In genomic region chr6:37329901-37330864, GRCm38 (mm10) we compare ENCODE assay signal across 10 mouse cellular contexts. TPM values are rescaled to one million over a fixed set of nuclear protein-coding genes. Genes with fewer than 3 reads are reported as not detected.
DNase-seq lines count a peak whose midpoint lies in the region; ATAC-seq and TF ChIP-seq lines count a peak whose summit lies in the region.
"Had no signal": no experiment of that assay in that cellular context is flagged by ENCODE, and none has a peak within 500 bp of the region (broad histone marks: within the 10 kb centered on the region; RNA-seq: fewer than 3 reads in every experiment).

No protein-coding gene starts in this region.

- no peaks in the 10 kb centered on the region for H3K4me1 ChIP-seq in lung, embryonic 14.5 days (ENCODE audit: insufficient read depth)
- H3K4me1 ChIP-seq in forebrain, embryonic 14.5 days (ENCODE audit: control insufficient read depth, insufficient read depth, low read length), result peaks cover 29% of the 10 kb centered on the region
- H3K4me1 ChIP-seq in hindbrain, embryonic 13.5 days (replicated peaks), result peaks cover 46% of the 10 kb centered on the region
- H3K4me1 ChIP-seq in neural tube, embryonic 15.5 days, result peaks cover 47% of the 10 kb centered on the region
- H3K4me1 ChIP-seq in kidney, embryonic 16.5 days (ENCODE audit: insufficient read depth, low read length), result peaks cover 30% of the 10 kb centered on the region

- H3K36me3 ChIP-seq in lung, embryonic 14.5 days (ENCODE audit: insufficient read depth), result peaks cover 55% of the 10 kb centered on the region
- H3K36me3 ChIP-seq in forebrain, embryonic 14.5 days (ENCODE audit: control insufficient read depth, insufficient read depth, low read length), result no peaks in the 10 kb centered on the region
- peaks cover 5% of the 10 kb centered on the region; the same call in 1 of the 2 replicates for H3K36me3 ChIP-seq in hindbrain, embryonic 13.5 days
- no peaks in the 10 kb centered on the region for H3K36me3 ChIP-seq in neural tube, embryonic 15.5 days
- peaks cover 49% of the 10 kb centered on the region for H3K36me3 ChIP-seq in kidney, embryonic 16.5 days (ENCODE audit: insufficient read depth, low read length)

- peak; percentile 77 for DNase-seq in lung, embryonic 14.5 days
- no peak for DNase-seq in lung, postnatal 36 days
- DNase-seq in forebrain, embryonic 14.5 days (ENCODE audit: low spot score), result peak; percentile 81
- DNase-seq in yolk sac, embryonic 10.5 days (ENCODE audit: low spot score), result no peak
- DNase-seq in frontal cortex, postnatal 10 days (ENCODE audit: low spot score in 2 of 2), result no peak
- DNase-seq: layer of hippocampus, postnatal 36 days had no signal

- no peak overlapping the region for H3K4me3 ChIP-seq in lung, embryonic 14.5 days (ENCODE audit: low read depth, low read length)
- H3K4me3 ChIP-seq in forebrain, embryonic 14.5 days (ENCODE audit: low read depth, low read length), result no peak overlapping the region
- no peak overlapping the region for H3K4me3 ChIP-seq in hindbrain, embryonic 13.5 days
- no peak overlapping the region for H3K4me3 ChIP-seq in neural tube, embryonic 15.5 days (replicated peaks)
- H3K4me3 ChIP-seq in kidney, embryonic 16.5 days (ENCODE audit: low read length), result no peak overlapping the region
- H3K4me3 ChIP-seq: embryonic facial prominence, embryonic 15.5 days had no signal

- H3K4me2 ChIP-seq in lung, embryonic 14.5 days, result no peak overlapping the region
- H3K4me2 ChIP-seq in forebrain, embryonic 14.5 days (ENCODE audit: low read length), result no peak overlapping the region
- H3K4me2 ChIP-seq in hindbrain, embryonic 13.5 days, result no peak overlapping the region
- no peak overlapping the region for H3K4me2 ChIP-seq in neural tube, embryonic 15.5 days
- H3K4me2 ChIP-seq in kidney, embryonic 16.5 days (replicated peaks; ENCODE audit: low read depth, low read length), result no peak overlapping the region
- H3K4me2 ChIP-seq: embryonic facial prominence, embryonic 15.5 days had no signal

- no peaks in the 10 kb centered on the region for H3K9me3 ChIP-seq in lung, embryonic 14.5 days (ENCODE audit: low read depth, low read length)
- H3K9me3 ChIP-seq in forebrain, embryonic 14.5 days (replicated peaks; ENCODE audit: control insufficient read depth, low read length), result no peaks in the 10 kb centered on the region
- H3K9me3 ChIP-seq in hindbrain, embryonic 13.5 days, result no peaks in the 10 kb centered on the region
- no peaks in the 10 kb centered on the region for H3K9me3 ChIP-seq in neural tube, embryonic 15.5 days (replicated peaks)
- no peaks in the 10 kb centered on the region for H3K9me3 ChIP-seq in kidney, embryonic 16.5 days (ENCODE audit: low read length)
- H3K9me3 ChIP-seq: embryonic facial prominence, embryonic 15.5 days had no signal

- 50% methylated on average over 5 of the region's 5 CpGs for WGBS in lung, embryonic 14.5 days
- 17% methylated on average over 5 of the region's 5 CpGs for WGBS in forebrain, embryonic 14.5 days
- 32% methylated on average over 5 of the region's 5 CpGs for WGBS in hindbrain, embryonic 13.5 days
- 33% methylated on average over 5 of the region's 5 CpGs for WGBS in neural tube, embryonic 15.5 days
- 51% methylated on average over 5 of the region's 5 CpGs for WGBS in kidney, embryonic 16.5 days

- peak; percentile 60; the same call in 1 of the 2 replicates for ATAC-seq in lung, embryonic 14.5 days (ENCODE audit: insufficient read depth)
- peak; percentile 84 for ATAC-seq in forebrain, embryonic 14.5 days
- ATAC-seq in hindbrain, embryonic 13.5 days (ENCODE audit: low FRiP score), result peak; percentile 79
- ATAC-seq in neural tube, embryonic 15.5 days (ENCODE audit: low FRiP score), result peak; percentile 78
- ATAC-seq in kidney, embryonic 16.5 days (ENCODE audit: low FRiP score, low TSS enrichment), result no peak

- H3K27ac ChIP-seq in lung, embryonic 14.5 days (ENCODE audit: low read depth), result peak overlapping the region; percentile 61
- H3K27ac ChIP-seq in forebrain, embryonic 14.5 days (ENCODE audit: low read depth, low read length), result peak overlapping the region; percentile 3; the same call in 1 of the 2 replicates
- H3K27ac ChIP-seq in hindbrain, embryonic 13.5 days, result peak overlapping the region; percentile 69
- peak overlapping the region; percentile 74 for H3K27ac ChIP-seq in neural tube, embryonic 15.5 days (replicated peaks)
- no peak overlapping the region for H3K27ac ChIP-seq in kidney, embryonic 16.5 days (ENCODE audit: low read length)
- H3K27ac ChIP-seq: embryonic facial prominence, embryonic 15.5 days had no signal

- no peak for TF ChIP-seq CTCF in lung, embryonic 14.5 days (IDR thresholded peaks at IDR 0.05; ENCODE audit: low read depth)

- H3K27me3 ChIP-seq in lung, embryonic 14.5 days (ENCODE audit: insufficient read depth, low read length), result no peaks in the 10 kb centered on the region
- no peaks in the 10 kb centered on the region for H3K27me3 ChIP-seq in forebrain, embryonic 14.5 days (replicated peaks; ENCODE audit: control insufficient read depth, insufficient read depth, low read length)
- no peaks in the 10 kb centered on the region for H3K27me3 ChIP-seq in hindbrain, embryonic 13.5 days
- H3K27me3 ChIP-seq in neural tube, embryonic 15.5 days (replicated peaks), result no peaks in the 10 kb centered on the region
- no peaks in the 10 kb centered on the region for H3K27me3 ChIP-seq in kidney, embryonic 16.5 days (ENCODE audit: insufficient read depth, low read length)
- H3K27me3 ChIP-seq: embryonic facial prominence, embryonic 15.5 days had no signal

- H3K9ac ChIP-seq in lung, embryonic 14.5 days, result no peak overlapping the region
- H3K9ac ChIP-seq in forebrain, embryonic 14.5 days (ENCODE audit: low read length), result no peak overlapping the region
- no peak overlapping the region for H3K9ac ChIP-seq in hindbrain, embryonic 13.5 days
- no peak overlapping the region for H3K9ac ChIP-seq in neural tube, embryonic 15.5 days (replicated peaks)
- no peak overlapping the region; the same call in 1 of the 2 replicates for H3K9ac ChIP-seq in kidney, embryonic 16.5 days (replicated peaks; ENCODE audit: low read length)
- H3K9ac ChIP-seq: embryonic facial prominence, embryonic 15.5 days had no signal

RNA-seq across cellular contexts. Expression of gene Dgki, which starts 30.2 kb away (rescaled TPM):
- 0.34 and 0.46 TPM in 2 replicates for polyA plus RNA-seq in lung, embryonic 14.5 days (2014; fragmentation: Nextera tagmentation; extraction: Ambion mirVana)
- 3.8 and 7.5 TPM in 2 replicates for polyA plus RNA-seq in forebrain, embryonic 14.5 days (2014; fragmentation: Nextera tagmentation; extraction: Ambion mirVana)
- 5.2 and 5.9 TPM in 2 replicates for polyA plus RNA-seq in hindbrain, embryonic 13.5 days (2015; fragmentation: Nextera tagmentation; extraction: Ambion mirVana)
- polyA plus RNA-seq in neural tube, embryonic 15.5 days (2015; fragmentation: Nextera tagmentation; extraction: Ambion mirVana), result 6.5 and 7.1 TPM in 2 replicates
- polyA plus RNA-seq in kidney, embryonic 16.5 days (2015; fragmentation: Nextera tagmentation; extraction: Ambion mirVana), result 0.55 and 0.74 TPM in 2 replicates

Comparison
In these comparisons a context has a peak if more than half of its experiments do, and no peak if none do; other contexts are left out.
1. DNase-seq: peak in lung, embryonic 14.5 days (single experiment) and forebrain, embryonic 14.5 days (single experiment); none in lung, postnatal 36 days (single experiment), yolk sac, embryonic 10.5 days (single experiment) and frontal cortex, postnatal 10 days (0 of 2).